Mouse (Mus musculus): Measurements from ENCODE around the gene Tctn3.

Gene Tctn3

GRCm38 (mm10) chr19:40553849-40554248 is 58.2 kb downstream of the Tctn3 start:
- DNase-seq, result no peak

GRCm38 (mm10) chr19:40553014-40553789 is 58.8 kb downstream of the Tctn3 start:
- DNase-seq, result no peak

GRCm38 (mm10) chr19:40549516-40550135 is 62.4 kb downstream of the Tctn3 start:
- no peak for DNase-seq

- no peak for DNase-seq
Observed at GRCm38 (mm10) chr19:40548796-40549515, 63.1 kb downstream of the Tctn3 start.

GRCm38 (mm10) chr19:40548386-40548785 is 63.6 kb downstream of the Tctn3 start:
- no peak for DNase-seq
